Mouse (Mus musculus) ES-E14 (cell line): ENCODE data around the gene Tm7sf3. TPM values are rescaled to one million over a fixed set of nuclear protein-coding genes. Genes with fewer than 3 reads are reported as not detected.

Experiments
- DNase-seq: peaks from one replicate; pipeline ENCODE4 v3.0.0-alpha.2; 2013; ENCODE audit warnings: low read depth, low spot score
- H3K27ac ChIP-seq: 2 replicates; pipeline ENCODE4 v1.5.1; 2012; ENCODE audit warnings: low read depth, mild to moderate bottlenecking, low read length, moderate library complexity, mixed read lengths; ENCODE audit not compliant: poor library complexity, insufficient read depth, severe bottlenecking
- H3K36me3 ChIP-seq: 2 replicates; pipeline ENCODE4 v1.6.1; 2012; ENCODE audit warnings: mild to moderate bottlenecking, low read length, moderate library complexity, mixed read lengths; ENCODE audit not compliant: control insufficient read depth, poor library complexity, insufficient read depth, severe bottlenecking
- H3K4me1 ChIP-seq, 2 experiments: fragments of 150-350 bp in 1 of 2; sonication (generic) in 1 of 2; 2 replicates each; pipeline ENCODE4 v1.6.1; 2012; ENCODE audit warnings: low read length in 2 of 2, mild to moderate bottlenecking in 1 of 2, mixed read lengths in 1 of 2; ENCODE audit not compliant: control insufficient read depth in 2 of 2, insufficient read depth in 2 of 2, poor library complexity in 1 of 2
- H3K4me3 ChIP-seq, 2 experiments: fragments of 150-350 bp in 1 of 2; sonication (generic) in 1 of 2; 2 replicates each; pipeline ENCODE4 v1.5.1; 2012; ENCODE audit warnings: low read length in 2 of 2, low read depth in 1 of 2, mild to moderate bottlenecking in 1 of 2, mixed read lengths in 1 of 2; ENCODE audit not compliant: insufficient read depth in 1 of 2, poor library complexity in 1 of 2, severe bottlenecking in 1 of 2
- H3K9ac ChIP-seq: 2 replicates; pipeline ENCODE4 v1.6.1; 2012; ENCODE audit warnings: low read depth, mild to moderate bottlenecking, low read length, mixed read lengths; ENCODE audit not compliant: poor library complexity, insufficient read depth, severe bottlenecking
- H3K9me3 ChIP-seq: fragments of 150-350 bp; sonication (generic); 2 replicates; pipeline ENCODE4 v1.6.1; 2012; ENCODE audit warnings: low read depth, mild to moderate bottlenecking, low read length; ENCODE audit not compliant: control insufficient read depth, insufficient read depth
- CHD2 ChIP-seq: IDR thresholded peaks from 2 replicates; pipeline ENCODE4 v1.6.1; 2014; ENCODE audit warnings: mild to moderate bottlenecking, low read depth, low read length, inconsistent platforms
- HCFC1 ChIP-seq: IDR thresholded peaks from 2 replicates; pipeline ENCODE4 v1.6.1; 2012; ENCODE audit warnings: low read length, inconsistent platforms, borderline replicate concordance; ENCODE audit not compliant: insufficient read depth
- MAFK ChIP-seq: IDR thresholded peaks from 2 replicates; pipeline ENCODE4 v1.6.1; 2014; ENCODE audit warnings: mild to moderate bottlenecking, low read depth, low read length, inconsistent platforms; ENCODE audit not compliant: insufficient read depth
- ZC3H11A ChIP-seq: IDR thresholded peaks from 2 replicates; pipeline ENCODE4 v1.6.1; 2012; ENCODE audit warnings: low read depth, mild to moderate bottlenecking, inconsistent platforms, low read length, borderline replicate concordance
- ZNF384 ChIP-seq: IDR thresholded peaks from 2 replicates; pipeline ENCODE4 v1.6.1; 2012; ENCODE audit warnings: low read depth, low read length, inconsistent platforms
- in situ Hi-C, 2 experiments: fragments of 600-800 bp; cut with MboI; formaldehyde crosslinking; loops; one replicate each; pipeline ENCODE4 v1.15.1; 2025; ENCODE audit warnings: low sequenced_read_pairs in 2 of 2, inconsistent platforms in 1 of 2; ENCODE audit not compliant: unreplicated experiment in 2 of 2
- total RNA-seq: library from RNA; depleted of rRNA; stranded (reverse); fragments of 300-350 nt; gene quantifications from 2 replicates; pipeline ENCODE4 v1.2.3, GENCODE M21; 2012

Tm7sf3 gene
- total RNA-seq, 1 experiment: 99.6 TPM

DNA sequence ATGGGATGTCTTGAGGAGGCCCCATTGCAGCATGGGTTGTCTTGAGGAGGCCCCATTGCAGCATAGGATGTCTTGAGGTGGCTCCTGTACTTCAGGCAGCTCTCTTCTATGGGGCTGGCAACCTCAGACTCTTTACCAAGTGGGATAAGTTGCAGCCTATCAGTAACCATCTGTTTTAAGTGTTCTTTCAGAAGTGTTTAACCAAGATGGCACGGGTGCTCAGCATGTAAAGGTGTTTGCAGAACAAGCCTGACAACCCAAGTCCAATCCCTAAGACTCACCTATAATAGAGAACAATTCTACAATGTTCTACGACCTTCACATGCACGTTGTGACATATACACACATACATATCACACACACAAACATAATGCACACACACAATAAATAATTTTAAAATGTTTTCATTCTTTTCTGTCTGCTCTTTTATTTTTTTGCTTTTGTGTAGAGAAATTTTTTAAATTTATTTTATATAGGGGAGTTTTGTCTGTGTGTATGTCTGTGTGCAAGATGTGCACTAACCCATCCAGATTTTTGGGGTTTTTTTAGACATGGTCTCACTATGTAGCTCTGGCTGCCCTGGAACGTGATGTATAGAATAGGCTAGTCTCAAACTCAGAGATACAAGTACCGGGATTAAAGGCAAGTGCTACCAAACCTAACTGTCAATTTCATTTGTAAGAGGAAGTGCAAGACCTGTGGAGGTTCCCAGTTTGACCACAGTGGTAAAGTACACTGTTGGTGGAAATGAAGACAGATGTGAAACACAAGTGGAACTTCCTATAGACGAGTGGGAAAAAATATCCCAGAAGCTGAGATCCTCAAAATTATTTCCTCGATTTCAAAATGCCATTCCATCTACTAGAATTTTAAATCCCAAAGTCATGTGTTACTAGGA is 2.3 kb downstream of the Tm7sf3 start:
- in situ Hi-C loops: no loop called here
- H3K9ac ChIP-seq: no peak overlapping the region
- DNase-seq: no peak
- H3K4me1 ChIP-seq: peaks cover 0 to 2% of the 10 kb centered on the region in 2 experiments; a peak in 3 of 4 replicates
- H3K4me3 ChIP-seq: no peak overlapping the region
- no peaks in the 10 kb centered on the region for H3K9me3 ChIP-seq
- H3K36me3 ChIP-seq: no peaks in the 10 kb centered on the region
- no peak overlapping the region for H3K27ac ChIP-seq
- TF ChIP-seq ZC3H11A (no peak), HCFC1 (0 out of 2 replicates have a peak, but pooled peaks have one; percentile 25)

DNA sequence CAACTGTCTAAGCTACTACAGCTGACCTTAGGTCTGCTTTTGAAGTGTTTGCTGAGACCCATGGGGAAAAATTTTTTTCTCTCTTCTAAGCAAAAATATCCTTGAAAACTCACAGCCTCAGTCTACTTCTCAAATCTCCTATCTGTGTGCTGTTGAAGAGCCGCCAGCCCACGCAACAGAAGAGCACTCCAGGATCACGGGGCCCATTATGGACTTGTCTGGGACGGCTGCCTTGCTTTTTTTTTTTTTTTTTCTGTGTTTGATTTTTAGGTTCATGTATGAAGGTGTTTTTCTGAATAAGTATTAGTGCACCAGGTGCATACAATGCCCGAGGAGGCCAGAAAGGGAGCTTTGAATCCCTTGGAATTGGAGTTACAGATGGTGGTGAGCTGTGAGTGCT is 6.1 kb downstream of the Tm7sf3 start:
- H3K9ac ChIP-seq: no peak overlapping the region
- TF ChIP-seq CHD2 (no peak), ZNF384 (no peak), MAFK (no peak), HCFC1 (no peak), ZC3H11A (no peak)
- H3K4me3 ChIP-seq: no peak overlapping the region
- no peaks in the 10 kb centered on the region for H3K36me3 ChIP-seq
- H3K4me1 ChIP-seq: peaks cover 3 to 6% of the 10 kb centered on the region in 2 experiments
- H3K9me3 ChIP-seq: no peaks in the 10 kb centered on the region
- no peak for DNase-seq
- in situ Hi-C loops: no loop called here
- no peak overlapping the region for H3K27ac ChIP-seq

DNA sequence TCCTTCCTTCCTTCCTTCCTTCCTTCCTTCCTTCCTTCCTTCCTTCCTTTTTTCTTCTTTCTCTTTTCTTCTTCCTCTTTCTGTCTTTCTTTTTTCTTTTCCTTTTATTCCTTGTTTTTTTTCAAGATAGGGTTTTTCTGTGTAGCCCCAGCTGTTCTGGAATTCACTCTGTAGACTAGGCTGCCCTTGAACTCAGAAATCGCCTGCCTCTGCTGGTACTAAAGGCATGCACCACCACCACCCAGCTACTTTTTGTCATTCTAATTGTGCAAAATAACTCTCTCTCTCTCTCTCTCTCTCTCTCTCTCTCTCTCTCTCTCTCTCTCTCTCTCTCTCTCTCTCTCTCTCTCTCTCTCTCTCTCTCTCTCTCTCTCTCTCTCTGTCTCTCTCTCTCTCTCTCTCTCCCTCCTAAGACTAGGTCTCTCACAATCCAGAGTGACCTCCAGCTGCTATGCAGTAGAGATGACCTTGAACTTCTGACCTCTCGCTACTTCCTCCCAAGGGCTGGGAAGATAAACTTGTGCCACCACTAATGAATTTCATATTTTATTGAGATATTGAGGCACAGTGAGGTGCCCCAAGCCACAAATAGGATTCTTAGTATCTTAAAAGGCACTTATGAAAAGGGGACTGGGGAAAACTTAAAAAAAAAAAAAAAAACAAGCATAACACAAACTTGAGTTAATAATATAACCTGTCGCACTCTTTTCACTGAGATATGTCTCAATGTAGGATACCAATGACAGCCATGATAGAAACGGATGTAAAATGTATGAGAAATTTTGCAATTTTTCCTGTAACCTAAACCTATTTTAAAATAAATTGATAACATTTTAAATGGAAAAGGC is 7.6 kb downstream of the Tm7sf3 start:
- DNase-seq: peak; percentile 55
- no peak overlapping the region for H3K9ac ChIP-seq
- H3K27ac ChIP-seq: peak overlapping the region; percentile 98; the same call in 1 of the 2 replicates
- H3K4me3 ChIP-seq: peak overlapping the region in 1 of 2 experiments; percentile 41; a peak in 1 of 4 replicates
- peaks cover 8 to 12% of the 10 kb centered on the region in 2 experiments for H3K4me1 ChIP-seq
- no peaks in the 10 kb centered on the region for H3K9me3 ChIP-seq
- no peak for TF ChIP-seq MAFK
- TF ChIP-seq HCFC1: no peak
- TF ChIP-seq CHD2: 0 out of 2 replicates have a peak, but pooled peaks have one; percentile 38
- TF ChIP-seq ZC3H11A: no peak
- TF ChIP-seq ZNF384: peak; percentile 78
- H3K36me3 ChIP-seq: no peaks in the 10 kb centered on the region; the same call in 1 of the 2 replicates
- in situ Hi-C loops: no loop called here

DNA sequence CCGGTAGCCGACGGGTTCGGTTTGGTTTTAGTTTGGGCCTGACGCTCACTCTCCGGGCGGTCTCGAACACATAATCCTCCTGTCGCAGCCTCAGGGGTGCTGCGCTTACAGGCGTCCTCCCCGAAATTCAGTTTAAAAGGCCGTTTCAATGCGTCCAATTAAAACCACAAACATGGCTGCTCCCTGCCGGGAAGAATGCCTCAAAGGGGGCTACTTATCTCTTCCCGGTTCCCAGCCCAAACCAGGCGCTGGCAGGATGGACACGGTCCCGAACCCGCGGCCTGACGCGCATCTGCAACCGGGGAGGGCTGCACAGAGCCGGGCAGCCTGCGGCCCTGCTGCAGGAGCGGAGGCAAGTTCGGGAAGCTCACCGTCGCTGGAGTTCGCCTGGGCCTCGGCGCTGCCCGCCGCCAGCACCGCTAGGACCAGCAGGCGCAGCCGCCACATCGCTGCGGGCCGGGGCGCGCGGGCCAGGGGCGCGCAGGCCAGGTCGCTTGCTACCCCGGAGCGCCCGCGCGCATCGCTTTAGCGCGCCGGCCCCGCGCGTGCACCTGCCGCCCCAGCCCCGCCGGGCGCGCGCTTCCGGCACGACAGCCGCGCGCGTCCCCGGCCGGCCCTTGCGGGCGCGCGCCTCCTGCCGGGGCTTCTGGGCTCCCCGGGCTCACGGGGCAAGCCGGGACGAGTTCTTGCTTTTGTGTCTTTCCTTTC is 8.5 kb downstream of the Tm7sf3 start:
- in situ Hi-C loops: no loop called here
- H3K36me3 ChIP-seq: no peaks in the 10 kb centered on the region; the same call in 1 of the 2 replicates
- H3K4me3 ChIP-seq: peak overlapping the region; percentile 92 to 95
- H3K4me1 ChIP-seq: peaks cover 8 to 12% of the 10 kb centered on the region in 2 experiments
- H3K27ac ChIP-seq: peak overlapping the region; percentile 98
- peak; percentile 55 for DNase-seq
- peak overlapping the region; percentile 95 for H3K9ac ChIP-seq
- no peaks in the 10 kb centered on the region for H3K9me3 ChIP-seq
- no peak for TF ChIP-seq CHD2
- no peak for TF ChIP-seq ZC3H11A
- TF ChIP-seq ZNF384: no peak
